Mouse (Mus musculus): Measurements from ENCODE around the gene Gm614.

Gene Gm614

DNA sequence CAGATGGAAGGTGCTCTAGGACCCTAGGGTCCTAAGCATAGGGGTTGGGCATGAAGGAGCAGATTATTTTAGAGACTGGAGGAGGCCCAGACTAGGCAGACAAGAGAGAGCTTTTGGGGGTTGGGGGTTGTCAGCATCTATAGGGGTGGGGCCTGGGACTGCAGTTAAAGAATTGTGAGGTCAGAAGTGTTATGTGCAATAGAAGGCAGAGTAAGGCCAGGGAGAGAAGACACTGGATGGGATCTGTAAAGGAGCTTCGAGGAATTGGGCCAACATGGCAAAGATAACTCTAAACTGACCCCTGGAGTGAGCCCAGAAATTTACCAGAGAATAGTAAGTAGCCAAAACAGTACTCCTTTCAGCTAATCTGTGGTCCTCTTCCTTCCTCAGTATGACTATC lies at the start of gene Gm614:
Gene Gm614 (minus strand): TSS at position 101 of the 400 bp plus-strand sequence.
- no peak for DNase-seq (ENCODE audit: low read depth)

GRCm38 (mm10) chrX:101309299-101309698 lies 45.5 kb upstream of the Gm614 start:
- no peak for DNase-seq (ENCODE audit: low read depth)

- DNase-seq (ENCODE audit: low read depth) = no peak
Measured at GRCm38 (mm10) chrX:101304646-101305045, 40.9 kb upstream of the Gm614 start.

DNA sequence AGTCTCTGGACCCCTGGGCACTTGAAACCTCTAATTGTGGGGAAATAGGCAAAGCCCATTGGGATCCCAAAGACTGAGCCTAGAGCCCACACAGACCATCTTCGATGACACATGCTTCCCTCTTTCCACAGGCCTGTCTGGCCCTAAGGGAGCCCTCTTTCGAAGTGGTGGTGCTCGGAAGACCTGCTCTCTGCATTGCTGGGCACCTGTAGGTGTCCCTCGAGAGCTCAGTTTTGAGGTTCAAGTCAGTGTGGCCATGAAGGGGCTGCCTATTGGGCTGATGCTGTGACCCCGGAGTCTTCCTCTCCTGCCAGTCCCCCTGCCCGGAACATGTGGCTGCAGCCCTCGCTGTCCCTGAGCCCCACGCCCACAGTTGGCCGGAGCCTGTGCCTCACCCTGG lies 37.9 kb upstream of the Gm614 start:
- DNase-seq (ENCODE audit: low read depth) = no peak

- no peak for DNase-seq (ENCODE audit: low read depth)
Measured at GRCm38 (mm10) chrX:101300427-101301030, 36.7 kb upstream of the Gm614 start.

DNA sequence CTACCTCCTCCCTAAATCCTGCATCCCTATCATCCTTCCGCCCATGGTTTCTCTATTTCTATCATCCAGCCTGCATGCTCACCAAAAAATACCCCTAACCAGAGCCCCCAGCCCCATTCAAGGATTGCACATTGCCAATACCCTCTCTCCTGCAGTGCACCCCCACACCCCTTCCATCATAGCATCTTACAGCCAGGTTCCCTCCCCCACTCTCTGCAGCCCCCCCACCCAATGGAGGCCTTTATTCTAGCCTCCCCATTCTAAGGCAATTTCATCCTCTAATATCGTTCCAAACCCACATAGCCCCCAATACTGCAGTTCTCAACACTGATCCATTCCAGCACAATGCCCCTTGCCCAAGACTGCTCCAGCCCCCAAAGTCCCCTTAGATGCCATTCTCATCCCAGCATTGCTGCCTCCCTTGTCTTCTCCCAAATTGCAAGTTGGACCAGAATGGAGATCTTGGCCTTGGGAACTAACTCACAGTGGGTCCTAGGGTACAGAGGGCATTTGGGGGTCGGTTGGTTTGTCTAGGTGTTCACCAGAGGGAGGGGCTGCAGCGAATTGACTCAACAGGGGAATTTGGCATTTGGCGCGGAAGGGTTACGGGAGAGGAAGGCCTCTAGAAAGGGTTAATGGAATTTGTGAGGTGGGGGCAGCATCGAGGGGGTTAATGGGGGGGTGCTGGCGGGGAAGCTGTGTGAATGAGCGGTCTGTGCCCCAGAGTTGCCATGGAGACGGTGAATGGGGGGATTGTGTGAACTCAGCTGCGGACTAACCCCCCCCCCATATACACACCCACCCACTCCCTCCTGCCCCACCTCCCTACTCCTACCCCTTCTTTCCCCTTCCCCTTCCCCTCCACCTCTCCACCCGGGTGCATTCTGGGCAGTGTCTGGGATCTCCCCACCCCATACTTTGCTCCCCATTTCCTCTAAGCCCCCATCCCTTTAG lies 36.0 kb upstream of the Gm614 start:
- no peak for DNase-seq (ENCODE audit: low read depth)

GRCm38 (mm10) chrX:101299055-101299454 lies 35.3 kb upstream of the Gm614 start, which contains the start of gene Nlgn3:
Gene Nlgn3 (plus strand): TSS chrX:101299168.
- no peak for DNase-seq (ENCODE audit: low read depth)

DNA sequence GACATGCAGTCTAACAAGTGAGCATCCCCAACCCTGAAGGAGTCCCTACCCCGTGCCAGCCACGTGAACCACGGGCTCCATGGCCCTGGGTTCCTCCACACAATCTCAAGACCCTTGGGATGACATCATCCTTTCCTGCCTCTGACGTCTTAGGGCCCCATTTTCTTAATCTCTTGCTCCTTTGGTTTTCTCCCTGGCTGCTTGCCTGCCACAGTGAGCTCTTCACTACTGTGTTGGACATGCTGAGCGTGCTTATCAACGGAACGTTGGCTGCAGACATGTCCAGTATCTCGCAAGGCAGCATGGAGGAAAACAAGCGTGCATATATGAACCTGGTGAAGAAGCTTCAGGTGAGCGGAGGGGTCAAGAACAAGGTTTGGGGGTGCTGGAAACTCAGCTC lies 26.3 kb upstream of the Gm614 start:
- no peak for DNase-seq (ENCODE audit: low read depth)

DNA sequence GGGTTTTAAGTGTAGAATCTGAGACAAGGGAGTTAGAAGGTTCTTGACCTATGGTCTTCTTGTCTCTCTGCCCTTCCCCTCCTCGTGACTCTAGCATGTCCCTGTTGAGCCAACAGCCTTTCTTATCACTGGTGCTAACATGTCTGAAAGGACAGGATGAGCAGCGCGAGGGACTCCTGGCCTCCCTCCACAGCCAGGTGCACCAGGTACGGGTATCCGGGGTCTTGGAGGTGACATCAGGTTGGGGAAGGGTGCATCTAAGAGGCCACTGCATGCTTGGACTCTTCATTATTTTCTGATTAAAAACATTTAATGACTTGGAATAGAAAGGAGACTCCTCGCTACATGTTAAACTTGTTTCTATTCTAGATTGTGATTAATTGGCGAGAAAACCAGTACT lies 25.2 kb upstream of the Gm614 start:
- no peak for DNase-seq (ENCODE audit: low read depth)

GRCm38 (mm10) chrX:101288432-101288831 lies 24.6 kb upstream of the Gm614 start:
- DNase-seq (ENCODE audit: low read depth) = no peak

DNA sequence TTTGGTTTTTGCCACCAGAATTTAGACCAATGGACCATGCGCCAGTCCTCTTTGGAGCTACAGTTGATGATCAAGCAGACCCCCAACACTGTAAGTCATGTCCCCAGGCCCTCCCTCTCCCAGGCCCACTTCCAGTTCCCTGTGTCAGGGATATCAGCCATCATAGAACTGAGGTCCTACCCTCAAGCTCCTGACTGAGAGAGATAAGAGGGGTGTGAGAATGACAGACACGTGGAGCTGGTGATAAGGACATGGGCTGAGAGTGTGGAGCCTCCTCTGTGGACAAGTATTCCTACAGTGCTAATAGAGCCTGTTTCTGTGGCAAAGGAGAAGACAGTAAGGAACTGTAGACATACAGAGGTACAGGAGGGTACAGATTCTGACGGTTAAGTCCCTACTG lies 23.8 kb upstream of the Gm614 start:
- no peak for DNase-seq (ENCODE audit: low read depth)

DNA sequence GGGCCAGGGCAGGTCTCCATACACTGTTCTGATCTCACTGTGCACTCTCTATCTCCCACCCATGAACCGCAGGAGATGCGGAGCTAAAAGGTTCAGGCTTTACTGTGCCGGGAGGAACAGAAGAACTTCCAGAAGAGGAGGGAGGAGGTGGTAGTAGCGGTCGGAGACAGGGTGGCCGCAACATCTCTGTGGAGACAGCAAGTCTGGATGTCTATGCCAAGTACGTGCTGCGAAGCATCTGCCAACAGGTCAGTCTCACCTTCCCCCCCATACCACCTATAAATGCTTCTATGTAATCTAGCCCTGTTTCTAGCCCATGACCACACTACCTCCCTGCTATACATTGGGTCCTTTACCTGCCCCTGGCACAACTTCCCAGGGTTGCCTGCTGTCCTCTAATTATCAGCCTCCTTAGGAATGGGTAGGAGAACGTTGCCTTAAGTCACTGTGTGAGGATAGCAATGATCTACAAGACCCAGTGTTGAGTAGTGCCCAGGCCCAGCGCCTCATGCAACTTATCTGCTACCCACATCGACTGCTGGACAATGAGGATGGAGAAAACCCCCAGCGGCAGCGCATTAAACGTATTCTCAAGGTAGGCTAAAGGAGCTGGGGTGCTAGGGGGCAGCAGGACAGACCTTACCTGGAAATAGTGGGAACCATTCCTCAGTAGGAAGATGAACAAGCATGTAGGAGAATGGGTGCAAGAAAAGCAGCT lies 22.3 kb upstream of the Gm614 start:
- DNase-seq (ENCODE audit: low read depth) = no peak

DNA sequence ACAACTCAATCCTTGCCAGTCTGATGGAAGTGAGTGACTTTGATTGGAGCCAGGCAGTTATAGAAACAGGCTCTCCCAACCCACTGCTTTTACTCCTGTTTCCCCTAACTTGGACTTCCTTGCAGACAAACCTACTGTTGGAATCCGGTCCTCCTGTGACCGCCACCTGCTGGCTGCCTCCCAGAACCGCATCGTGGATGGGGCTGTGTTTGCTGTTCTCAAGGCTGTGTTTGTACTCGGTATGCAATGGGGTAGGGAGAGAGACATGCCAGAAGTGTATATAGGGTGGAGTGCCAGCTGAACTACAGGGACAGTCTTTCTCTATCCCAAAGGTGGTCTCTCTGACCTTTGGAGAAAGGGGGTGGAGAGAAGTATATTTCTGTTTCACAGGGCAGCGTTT lies 21.7 kb upstream of the Gm614 start:
- peak; percentile 51 for DNase-seq (ENCODE audit: low read depth)

GRCm38 (mm10) chrX:101282813-101283212 lies 19.0 kb upstream of the Gm614 start:
- DNase-seq (ENCODE audit: low read depth) = no peak

DNA sequence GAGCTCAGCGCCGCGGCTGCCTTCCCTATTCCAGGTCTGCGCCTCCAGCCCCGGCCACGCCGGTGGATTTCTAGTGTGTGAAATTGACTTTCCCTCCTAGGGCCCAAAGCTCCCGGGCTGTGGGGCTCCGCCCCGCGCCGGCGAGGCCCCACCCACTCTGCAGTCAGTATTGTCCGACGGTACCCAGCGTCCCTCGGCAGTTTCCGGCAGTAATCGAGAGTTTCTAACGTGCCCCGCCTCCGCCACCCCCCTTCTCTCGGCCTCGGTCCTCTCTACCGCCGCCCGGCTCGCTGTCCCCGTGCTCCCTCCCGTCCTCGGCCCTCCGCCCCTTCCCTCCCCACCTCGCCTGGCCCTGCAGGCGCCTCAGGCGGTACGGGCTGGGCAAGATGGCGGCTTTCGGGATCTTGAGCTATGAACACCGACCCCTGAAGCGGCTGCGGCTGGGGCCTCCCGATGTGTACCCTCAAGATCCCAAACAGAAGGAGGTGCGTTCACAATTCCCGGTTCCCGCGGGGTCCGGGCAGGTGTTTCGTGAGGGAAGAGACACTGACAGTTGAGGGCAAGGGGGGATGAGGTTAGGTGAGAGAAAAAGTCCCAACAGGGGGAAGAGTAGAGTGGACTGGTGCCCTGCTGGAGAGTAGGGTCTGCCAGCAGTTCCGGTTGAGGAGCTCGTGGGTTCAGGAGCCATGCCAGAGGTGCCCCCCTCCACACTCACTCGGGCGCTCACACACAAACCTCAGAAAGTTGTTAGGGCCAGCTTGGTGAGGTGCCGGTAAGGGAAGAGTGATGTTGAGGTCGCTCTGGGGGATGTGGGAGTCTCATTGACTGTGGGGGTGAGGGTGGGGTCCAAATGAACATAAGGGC lies 10.3 kb upstream of the Gm614 start, which contains the start of gene Med12:
Gene Med12 (plus strand): TSS at position 156 of the 864 bp plus-strand sequence.
- peak; percentile 90 for DNase-seq (ENCODE audit: low read depth)

DNA sequence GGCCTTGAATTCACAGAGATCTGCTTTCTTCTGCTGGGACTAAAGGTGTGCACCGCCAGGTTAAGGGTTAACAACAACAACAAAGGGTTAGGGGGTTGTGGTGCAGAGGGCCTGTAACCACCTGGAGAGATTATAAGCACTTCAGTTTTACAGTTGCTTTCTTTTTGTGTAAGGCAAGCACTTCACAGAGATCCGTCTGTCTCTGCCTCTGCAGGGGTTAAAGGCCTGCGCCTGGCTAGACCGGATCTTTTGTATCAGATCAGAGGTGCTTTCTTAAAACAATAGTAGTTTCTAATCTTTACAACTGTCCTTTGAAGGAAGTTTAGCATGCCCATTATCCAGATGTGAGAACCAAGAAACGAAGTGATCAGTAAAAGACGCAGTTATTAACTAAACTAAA lies 9.6 kb upstream of the Gm614 start:
- DNase-seq (ENCODE audit: low read depth) = no peak

GRCm38 (mm10) chrX:101268755-101269124 lies 4.9 kb upstream of the Gm614 start, which contains the start of gene Gm20489:
Gene Gm20489 (minus strand): TSS chrX:101269023.
- DNase-seq (ENCODE audit: low read depth) = no peak

DNA sequence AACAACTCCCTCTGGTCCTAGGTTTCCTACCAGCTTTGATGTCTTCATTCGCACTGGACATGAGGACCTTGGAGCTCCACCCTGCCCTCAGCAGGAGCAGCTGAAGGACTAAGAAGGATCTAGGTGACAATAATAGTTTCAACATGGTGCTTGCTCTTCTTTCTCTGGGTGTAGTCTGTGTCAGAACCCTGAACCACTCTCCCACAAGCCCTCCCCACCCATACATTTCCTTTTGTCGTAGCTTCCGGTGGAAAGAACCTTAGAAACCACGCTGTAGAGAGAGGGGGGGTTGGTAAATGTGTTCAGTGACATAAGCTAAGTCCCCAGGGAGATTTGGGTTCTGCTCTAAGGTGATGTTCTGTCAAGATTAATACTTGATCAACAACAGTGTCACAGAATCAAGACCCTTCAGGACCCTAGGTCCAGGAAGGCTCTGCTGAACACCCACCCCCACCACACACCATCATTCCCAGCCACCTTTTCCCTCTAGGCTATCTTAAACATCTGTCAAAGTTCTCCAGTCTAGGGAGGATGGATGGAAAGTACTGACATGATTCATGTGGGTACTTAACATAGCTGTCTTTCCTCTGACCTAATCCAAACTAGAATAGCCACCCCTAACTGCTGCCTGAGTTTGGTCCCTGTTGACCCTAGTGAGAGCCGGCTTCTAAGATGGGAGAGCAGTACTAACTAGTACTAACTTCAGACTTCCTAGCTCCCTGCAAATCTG lies 4.4 kb upstream of the Gm614 start, which contains the start of gene Il2rg:
Gene Il2rg (minus strand): TSS at position 231 of the 730 bp plus-strand sequence.
- DNase-seq (ENCODE audit: low read depth) = peak; percentile 75

- no peak for DNase-seq (ENCODE audit: low read depth)
Measured at GRCm38 (mm10) chrX:101266631-101267030, 2.8 kb upstream of the Gm614 start.

DNA sequence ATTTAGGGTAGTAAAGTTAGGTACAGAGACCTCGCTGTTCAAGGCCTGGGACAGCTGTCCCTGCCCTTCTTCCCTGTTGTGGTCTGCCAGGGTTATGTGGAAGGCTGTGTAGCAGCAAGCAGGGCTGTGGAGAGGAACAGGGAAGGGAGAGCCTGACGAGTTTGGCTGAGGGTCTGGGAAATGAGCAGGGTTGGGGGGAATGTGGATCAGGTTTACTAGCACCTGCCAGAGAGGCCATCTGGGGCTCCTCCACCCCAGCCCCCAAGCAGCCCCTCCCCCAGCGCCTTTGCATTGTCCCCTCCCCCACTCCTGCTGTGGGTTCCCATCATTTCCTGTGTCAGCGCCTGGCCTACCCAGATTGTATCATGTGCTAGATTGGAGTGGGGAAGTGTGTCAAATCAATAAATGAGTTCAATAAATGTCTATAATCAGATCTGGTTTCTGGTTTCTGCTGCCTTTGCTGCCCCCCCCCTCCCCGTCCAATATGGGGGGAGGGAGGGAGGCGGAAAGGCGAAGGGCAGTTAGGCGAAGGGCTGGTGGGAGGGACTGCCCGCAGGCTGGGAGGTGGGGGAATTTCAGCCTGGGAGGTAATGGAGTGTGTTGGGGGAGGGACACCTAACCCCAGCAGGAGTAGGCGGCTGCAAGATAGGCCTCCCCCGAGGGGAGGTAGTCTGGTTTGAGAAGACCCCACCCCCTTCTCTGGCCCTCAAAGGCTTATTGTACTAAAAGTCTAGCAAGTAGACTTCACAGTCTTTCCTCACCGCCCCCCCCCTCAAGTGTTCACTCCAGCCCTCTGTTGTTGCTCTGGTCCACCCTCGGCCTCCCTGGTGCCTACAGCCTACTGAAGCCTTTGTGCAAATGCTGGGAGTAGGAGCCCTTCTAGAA lies 3.1 kb downstream of the Gm614 start:
- no peak for DNase-seq (ENCODE audit: low read depth)
